Mouse (Mus musculus) right cerebral cortex, postnatal 14 days (tissue): ENCODE results near the gene Reep3.
"Not testable (repeated sequence)": the region's sequence is repeated elsewhere in the genome, so short reads cannot be mapped to it uniquely, and the experiment has no call there.

ENCODE experiments used
- DNase-seq: peaks from one replicate; pipeline ENCODE4 v3.0.0; 2022

The Reep3 gene

DNA sequence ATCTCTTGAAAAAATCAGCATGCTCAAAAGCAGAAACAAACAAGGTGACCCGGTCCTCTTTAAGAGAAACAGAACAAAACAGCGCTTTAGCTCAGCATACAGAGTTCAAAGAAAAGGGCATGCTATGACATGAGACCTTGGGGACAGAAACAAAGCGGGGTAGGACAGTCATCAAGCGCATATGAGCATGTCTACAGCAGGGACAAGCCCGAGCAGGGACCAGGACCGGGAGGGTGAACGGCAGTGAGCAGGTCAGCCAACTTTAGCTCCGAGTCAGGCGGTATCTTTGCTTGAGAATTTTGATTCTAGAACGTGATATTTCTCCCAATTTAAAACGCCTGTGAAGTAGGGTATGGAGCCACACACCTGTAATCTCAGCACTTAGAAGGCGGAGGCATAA lies 86.2 kb downstream of the Reep3 start:
- DNase-seq: no peak

DNA sequence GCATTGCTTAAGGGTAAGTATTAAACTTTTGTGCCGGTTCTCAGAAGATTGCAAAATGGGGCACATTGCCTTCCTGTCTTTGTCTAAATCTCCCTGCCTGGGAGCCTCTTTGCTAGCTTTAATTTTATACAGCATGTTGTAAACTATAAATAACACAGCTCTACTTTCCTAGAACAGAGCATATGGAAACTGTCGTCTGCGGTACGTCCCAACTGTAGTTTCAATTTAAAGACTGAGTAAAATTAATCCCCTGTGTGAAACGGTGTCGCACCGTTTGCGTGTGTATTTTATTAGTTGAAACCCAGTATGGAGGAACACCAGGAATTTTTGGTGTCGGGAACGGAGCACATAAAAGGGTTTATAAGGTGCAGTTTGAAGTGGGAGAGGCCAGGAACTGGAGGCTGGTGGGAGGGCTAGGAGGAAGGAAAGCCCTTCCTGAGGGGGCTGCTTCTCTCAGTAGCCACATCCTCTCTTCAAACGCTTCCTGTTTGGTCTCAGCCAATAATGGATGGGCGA lies 92.2 kb downstream of the Reep3 start:
- DNase-seq: no peak

- DNase-seq: peak; percentile 48
Observed at GRCm38 (mm10) chr10:67003743-67004526, 92.8 kb downstream of the Reep3 start.

- DNase-seq: peak; percentile 54
Observed at GRCm38 (mm10) chr10:67003009-67003742, 93.6 kb downstream of the Reep3 start.

DNA sequence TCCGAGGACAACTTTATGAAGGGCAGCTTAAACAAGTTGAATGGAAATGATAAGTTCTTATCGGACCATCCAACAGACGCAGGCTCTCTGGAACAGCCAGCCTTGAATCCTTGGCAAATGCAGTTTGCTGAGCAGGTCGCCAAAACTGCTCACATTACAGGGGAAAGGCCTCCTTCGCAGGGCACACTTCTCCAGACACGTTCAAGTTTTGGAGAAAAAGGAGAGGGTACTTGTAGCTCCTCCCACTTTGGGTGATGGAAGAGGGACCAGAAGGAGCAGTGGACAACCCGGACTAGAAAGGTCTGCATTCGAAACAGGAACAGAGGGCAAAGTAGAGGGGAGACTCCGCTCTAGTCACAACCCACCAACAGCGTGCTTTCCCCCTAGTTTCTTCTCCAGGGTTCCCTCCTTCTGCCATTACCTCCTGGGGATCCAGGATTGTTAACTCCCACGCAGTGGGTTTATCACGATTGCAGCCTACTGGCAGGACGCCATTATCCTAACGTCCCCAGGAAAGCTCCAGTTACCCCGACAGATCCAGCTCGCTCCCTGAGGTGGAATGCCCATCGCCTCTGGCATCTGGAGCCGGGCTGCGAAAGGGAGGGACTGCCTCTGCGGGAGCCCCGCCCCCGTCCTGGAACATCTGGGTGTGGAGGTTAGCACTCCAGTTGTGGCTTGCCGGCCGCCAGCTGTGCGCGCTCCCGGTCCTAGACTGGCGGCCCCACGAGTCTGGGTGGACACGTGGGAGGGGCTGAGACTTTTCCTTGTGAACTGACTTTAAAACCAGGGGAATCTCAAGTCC lies 94.3 kb downstream of the Reep3 start:
- DNase-seq: peak; percentile 51

DNA sequence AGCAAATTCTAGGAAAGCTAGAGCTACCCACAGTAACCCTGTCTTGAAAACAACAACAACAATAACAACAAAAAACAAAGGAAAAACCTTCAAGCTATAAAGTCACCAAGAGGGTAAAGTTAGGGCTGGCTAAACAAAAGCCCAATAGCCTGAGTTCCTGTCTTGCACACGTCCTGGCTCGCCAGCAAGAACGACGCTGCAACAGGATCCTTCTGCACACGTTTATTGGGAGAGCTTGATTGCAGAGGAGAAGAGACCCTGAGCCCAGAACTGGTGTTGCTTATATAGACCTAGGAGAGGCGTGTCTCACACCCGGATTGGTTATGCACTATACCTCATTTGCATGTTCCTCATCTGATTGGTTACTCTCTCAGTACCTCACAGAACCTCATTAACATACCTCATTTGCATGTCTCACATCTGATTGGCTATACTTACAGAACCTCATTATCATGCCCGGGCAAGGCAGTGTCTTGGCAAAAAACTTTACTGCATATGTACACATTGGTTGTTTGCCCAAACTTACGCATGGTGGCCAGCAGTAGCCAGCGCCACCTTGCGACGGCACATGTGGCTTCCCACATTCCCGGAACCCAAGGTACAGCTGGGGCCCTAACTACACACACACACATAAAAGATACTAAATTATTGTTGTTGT lies 95.7 kb downstream of the Reep3 start:
- DNase-seq: not testable (repeated sequence)

GRCm38 (mm10) chr10:67000136-67000535 lies 96.6 kb downstream of the Reep3 start:
- DNase-seq: no peak

DNA sequence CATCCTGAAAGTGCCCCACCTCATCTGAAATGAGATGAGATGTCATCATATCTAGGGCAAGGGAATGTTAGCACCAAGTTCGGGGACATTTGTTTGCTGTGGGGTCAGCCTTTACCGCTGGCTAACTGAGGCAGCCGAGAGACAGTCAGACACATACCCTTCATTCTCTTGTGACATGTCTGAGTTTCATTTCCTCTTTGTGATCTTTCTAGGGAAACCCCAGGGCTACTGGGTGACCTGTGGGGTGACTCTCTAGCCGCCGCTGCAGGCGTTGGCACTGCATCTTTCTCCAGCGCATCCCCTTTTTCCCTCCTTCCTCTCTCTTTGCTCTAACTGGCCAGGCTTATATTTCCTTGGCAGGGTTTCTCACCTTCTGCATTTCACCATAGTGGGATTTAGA lies 98.0 kb downstream of the Reep3 start:
- DNase-seq: no peak

DNA sequence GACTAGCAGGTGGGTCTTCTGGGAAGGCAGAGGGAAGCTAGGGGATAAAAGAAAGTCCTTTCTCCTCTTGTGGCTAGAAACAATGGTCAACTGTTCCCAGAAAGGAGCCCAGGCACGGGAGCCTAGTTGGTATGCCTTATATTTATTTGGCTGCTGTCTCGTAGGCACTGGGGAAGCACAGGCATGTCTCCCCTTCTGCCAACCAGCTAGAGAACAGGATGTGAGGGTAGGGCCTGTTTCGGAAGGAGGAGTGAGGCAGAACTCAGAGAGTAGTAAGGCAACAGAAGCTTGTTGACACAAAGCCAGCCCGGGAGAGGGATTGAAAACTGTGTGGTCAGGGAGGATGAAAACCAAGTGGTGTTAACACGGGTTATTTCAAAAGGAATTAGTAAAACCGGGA lies 101.6 kb downstream of the Reep3 start:
- no peak for DNase-seq

- no peak for DNase-seq
Observed at GRCm38 (mm10) chr10:66994469-66994868, 102.3 kb downstream of the Reep3 start.

DNA sequence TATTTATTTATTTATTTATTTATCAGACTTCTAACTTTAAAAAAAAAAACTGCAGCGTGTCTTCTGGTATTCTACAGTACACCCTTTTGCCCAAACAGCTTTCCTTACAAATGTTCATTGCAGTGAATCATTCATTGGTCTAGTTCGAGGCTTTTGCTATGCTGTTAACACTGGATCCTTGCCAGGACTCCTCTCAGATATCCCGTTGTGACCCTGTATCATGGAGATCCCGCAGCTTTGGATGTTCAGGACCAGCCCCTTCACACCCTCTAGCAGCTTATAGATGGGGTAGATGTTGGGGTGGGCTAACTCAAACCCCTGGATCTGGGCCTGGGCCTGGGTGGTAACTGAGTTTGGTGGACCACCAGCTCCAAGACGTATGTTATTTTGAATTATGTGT lies 104.2 kb downstream of the Reep3 start:
- no peak for DNase-seq

DNA sequence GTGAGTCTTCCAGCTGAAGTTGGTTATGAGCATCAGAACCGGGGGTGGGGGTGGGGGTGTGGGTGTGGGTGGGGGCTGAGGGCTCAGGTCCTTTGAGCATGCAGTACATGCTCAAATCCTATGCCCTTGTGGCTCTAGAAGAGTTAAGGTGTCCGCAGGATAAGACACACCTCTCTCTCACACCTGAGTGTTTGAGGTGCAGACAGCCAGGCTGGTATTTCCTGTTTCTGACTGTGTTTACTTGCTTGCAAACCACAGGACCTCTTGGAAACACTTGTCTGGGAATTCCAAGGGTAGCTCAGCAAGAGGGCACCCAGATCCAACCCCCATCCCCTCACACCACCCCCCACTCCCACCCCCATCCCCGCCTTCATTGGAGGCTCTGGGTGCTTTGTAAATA lies 106.2 kb downstream of the Reep3 start:
- no peak for DNase-seq

DNA sequence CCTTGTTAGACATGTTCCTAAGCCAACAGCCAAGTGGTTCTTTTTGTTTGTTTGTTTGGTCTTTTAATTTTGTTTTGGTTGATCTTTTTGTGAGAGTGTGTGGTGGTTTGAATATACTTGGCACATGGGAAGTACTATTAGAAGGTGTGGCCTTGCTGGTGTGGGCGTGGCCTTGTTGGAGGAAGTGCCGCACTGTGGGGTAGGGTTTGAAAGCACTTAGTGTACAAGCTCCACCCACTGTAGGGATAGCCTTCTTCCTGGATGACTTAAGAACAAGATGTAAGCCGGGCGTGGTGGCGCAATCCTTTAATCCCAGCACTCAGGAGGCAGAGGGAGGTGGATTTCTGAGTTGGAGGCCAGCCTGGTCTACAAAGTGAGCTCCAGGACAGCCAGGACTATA lies 113.7 kb downstream of the Reep3 start:
- no peak for DNase-seq

DNA sequence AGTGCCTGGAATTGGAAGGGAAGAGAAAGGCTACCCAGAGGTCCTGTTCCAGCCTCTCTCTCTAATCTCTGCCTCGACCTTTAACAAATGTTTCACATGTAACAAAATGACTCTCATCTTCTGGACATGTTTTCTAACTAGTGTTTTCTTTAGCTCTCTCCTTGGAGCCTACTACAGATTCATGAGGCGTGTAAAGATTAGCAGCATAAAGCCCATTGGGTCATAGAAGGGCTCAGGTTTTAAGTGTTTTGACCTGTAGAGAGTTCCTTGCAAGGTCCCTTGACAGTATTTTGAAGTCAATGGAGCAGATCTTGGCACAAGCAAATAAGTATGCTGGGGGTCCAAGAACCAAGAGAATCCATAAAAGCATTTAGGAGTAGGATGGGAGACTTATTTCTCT lies 118.5 kb downstream of the Reep3 start:
- no peak for DNase-seq

DNA sequence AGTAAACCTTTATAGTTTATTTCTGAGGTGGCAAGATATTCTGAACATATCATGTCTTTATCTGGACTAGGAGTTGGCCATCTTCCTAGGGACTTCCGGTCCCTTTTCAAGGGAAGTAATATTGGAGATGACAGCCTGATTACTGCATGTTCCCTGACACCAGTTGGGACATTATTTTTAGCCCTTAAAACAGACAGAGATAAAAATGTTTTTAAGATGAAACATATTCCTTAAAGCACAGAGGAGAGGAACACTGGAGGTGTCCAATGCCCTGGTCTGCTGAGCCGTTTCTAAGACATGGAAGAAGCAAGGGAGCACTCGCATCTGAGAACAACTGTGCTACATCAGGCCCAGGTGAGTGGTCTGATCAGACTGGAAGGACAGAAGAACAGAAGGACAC lies 119.7 kb downstream of the Reep3 start:
- no peak for DNase-seq

- no peak for DNase-seq
Observed at GRCm38 (mm10) chr10:66975451-66975850, 121.3 kb downstream of the Reep3 start.

DNA sequence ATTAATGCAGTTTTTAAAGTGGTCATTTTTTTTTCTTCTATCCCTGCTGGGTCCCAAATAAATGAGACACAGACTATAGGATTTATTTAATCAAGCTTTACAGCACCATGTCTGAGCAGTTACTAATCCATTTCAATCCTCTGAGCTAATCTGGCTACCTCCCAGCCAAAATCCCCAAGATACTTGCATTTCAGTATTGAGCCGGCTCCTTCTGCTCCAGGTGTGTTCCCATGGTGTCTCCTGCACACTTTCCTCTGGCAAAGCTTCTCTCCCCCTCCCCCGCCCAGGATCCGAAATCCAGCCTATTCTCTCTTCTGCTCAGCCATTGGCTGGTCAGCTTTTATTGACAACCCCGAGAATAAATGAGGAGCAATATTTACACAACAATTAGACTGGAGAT lies 122.3 kb downstream of the Reep3 start:
- DNase-seq: no peak

GRCm38 (mm10) chr10:66973866-66974265 lies 122.9 kb downstream of the Reep3 start:
- no peak for DNase-seq

GRCm38 (mm10) chr10:66973274-66973673 lies 123.5 kb downstream of the Reep3 start:
- DNase-seq: no peak

- no peak for DNase-seq
Observed at GRCm38 (mm10) chr10:66970336-66971115, 126.2 kb downstream of the Reep3 start.

DNA sequence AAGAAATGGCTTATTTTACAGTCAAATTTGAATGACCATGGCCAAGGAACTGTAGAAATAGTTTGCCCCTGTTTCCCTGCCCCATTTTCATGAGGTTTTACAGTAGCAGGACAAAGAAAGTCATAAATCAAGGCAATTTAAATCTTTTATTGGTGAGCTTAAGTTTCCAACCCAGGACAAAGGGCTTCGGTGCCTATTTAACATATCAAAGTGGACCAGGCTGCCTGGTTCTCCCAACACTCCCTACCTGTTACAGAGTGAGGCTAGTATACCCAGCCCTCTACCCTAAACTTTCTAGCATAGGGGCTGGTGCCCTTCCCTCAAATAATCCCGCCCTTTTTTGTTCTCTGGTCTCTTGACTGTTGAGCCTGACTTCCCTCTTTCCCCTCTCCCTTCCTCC lies 127.2 kb downstream of the Reep3 start:
- DNase-seq: no peak

- no peak for DNase-seq
Observed at GRCm38 (mm10) chr10:66969081-66969480, 127.7 kb downstream of the Reep3 start.
